Mouse (Mus musculus): Measurements from ENCODE around the gene Tmem258. TPM values are rescaled to one million over a fixed set of nuclear protein-coding genes. Genes with fewer than 3 reads are reported as not detected.

The Tmem258 gene
- total and polyA plus RNA-seq, 3 experiments = 337 to 354 TPM; not detected in 1

GRCm38 (mm10) chr19:10197130-10197529 is 6.7 kb upstream of the Tmem258 start:
- no peak overlapping the region for H3K4me3 ChIP-seq (ENCODE audit: control insufficient read depth in 1 of 2, insufficient read depth in 1 of 2, low read depth in 2 of 2, low read length in 2 of 2)
- no peaks in the 10 kb centered on the region for H3K27me3 ChIP-seq (ENCODE audit: control insufficient read depth in 1 of 2, insufficient read depth in 2 of 2, low read length in 2 of 2)
- DNase-seq (ENCODE audit: low read depth, low spot score) = no peak
- TF ChIP-seq POLR2AphosphoS2 (IDR thresholded peaks at IDR 0.05; ENCODE audit: low read length) (0 out of 2 replicates have a peak, but pooled peaks have one; percentile 21), MAFK (IDR thresholded peaks at IDR 0.05; ENCODE audit: borderline replicate concordance, low read depth, low read length) (no peak), ETS1 (IDR thresholded peaks at IDR 0.05; ENCODE audit: low read depth, low read length) (no peak), CHD1 (IDR thresholded peaks at IDR 0.05; ENCODE audit: low read depth, low read length) (no peak), JUND (IDR thresholded peaks at IDR 0.05; ENCODE audit: low read depth, low read length) (no peak), ELF1 (IDR thresholded peaks at IDR 0.05; ENCODE audit: low read depth, low read length) (no peak)
- H3K4me1 ChIP-seq (ENCODE audit: control insufficient read depth in 1 of 2, insufficient read depth in 2 of 2, low read length in 2 of 2) = no peaks in the 10 kb centered on the region
- H3K27ac ChIP-seq (ENCODE audit: control insufficient read depth, low read depth, low read length) = no peak overlapping the region
- H3K9ac ChIP-seq (ENCODE audit: control insufficient read depth, low read depth, low read length, poor library complexity, severe bottlenecking) = no peak overlapping the region
- H3K36me3 ChIP-seq (ENCODE audit: control insufficient read depth in 1 of 2, insufficient read depth in 2 of 2, low read length in 2 of 2) = peaks cover 3 to 7% of the 10 kb centered on the region in 2 experiments
- peaks cover 16% of the 10 kb centered on the region for H3K79me2 ChIP-seq (ENCODE audit: control insufficient read depth, insufficient read depth, low read length, poor library complexity)
- H3K9me3 ChIP-seq (replicated peaks; ENCODE audit: insufficient read depth, low read length) = no peaks in the 10 kb centered on the region

- TF ChIP-seq MEF2A (IDR thresholded peaks at IDR 0.05; ENCODE audit: extremely low read depth, insufficient replicate concordance, low read depth, low read length, poor library complexity, severe bottlenecking) (no peak), POLR2A (IDR thresholded peaks at IDR 0.05; ENCODE audit: control insufficient read depth in 1 of 2, insufficient read depth in 1 of 2, low read depth in 1 of 2, low read length in 2 of 2, poor library complexity in 1 of 2) (peak in 1 of 2 experiments; percentile 36; a peak in 1 of 4 replicates), TAL1 (IDR thresholded peaks at IDR 0.05; ENCODE audit: low read length) (no peak), MAFK (IDR thresholded peaks at IDR 0.05; ENCODE audit: borderline replicate concordance, low read depth, low read length) (no peak), SMC3 (IDR thresholded peaks at IDR 0.05; ENCODE audit: low read depth, low read length) (no peak; the same call in 1 of the 2 replicates), UBTF (IDR thresholded peaks at IDR 0.05; ENCODE audit: borderline replicate concordance, insufficient read depth, low read depth, low read length) (no peak), ZMIZ1 (IDR thresholded peaks at IDR 0.05; ENCODE audit: low read depth, low read length) (0 out of 2 replicates have a peak, but pooled peaks have one; percentile 19), MXI1 (IDR thresholded peaks at IDR 0.05; ENCODE audit: low read depth, low read length) (no peak), HCFC1 (IDR thresholded peaks at IDR 0.05; ENCODE audit: low read depth, low read length) (no peak), MAZ (IDR thresholded peaks at IDR 0.05; ENCODE audit: low read depth, low read length) (no peak), ZKSCAN1 (IDR thresholded peaks at IDR 0.05; ENCODE audit: low read depth, low read length) (no peak), TCF12 (IDR thresholded peaks at IDR 0.05; ENCODE audit: low read depth, low read length) (no peak), JUND (IDR thresholded peaks at IDR 0.05; ENCODE audit: low read depth, low read length) (no peak), NRF1 (IDR thresholded peaks at IDR 0.05; ENCODE audit: insufficient read depth, low read depth, low read length, poor library complexity, severe bottlenecking) (no peak), E2F4 (IDR thresholded peaks at IDR 0.05; ENCODE audit: borderline replicate concordance, low read depth, low read length) (no peak), USF1 (IDR thresholded peaks at IDR 0.05; ENCODE audit: low read depth, low read length) (no peak), POLR2AphosphoS2 (IDR thresholded peaks at IDR 0.05; ENCODE audit: low read length) (peak; percentile 82), NELFE (IDR thresholded peaks at IDR 0.05; ENCODE audit: low read depth, low read length) (no peak)
- no peak overlapping the region for H3K9ac ChIP-seq (ENCODE audit: control insufficient read depth, low read depth, low read length, poor library complexity, severe bottlenecking)
- no peak for DNase-seq (ENCODE audit: low read depth, low spot score)
- H3K79me2 ChIP-seq (ENCODE audit: control insufficient read depth, insufficient read depth, low read length, poor library complexity) = peaks cover 25% of the 10 kb centered on the region
- peaks cover 5 to 10% of the 10 kb centered on the region in 2 experiments for H3K36me3 ChIP-seq (ENCODE audit: control insufficient read depth in 1 of 2, insufficient read depth in 2 of 2, low read length in 2 of 2)
- H3K27ac ChIP-seq (ENCODE audit: control insufficient read depth, low read depth, low read length) = no peak overlapping the region
- peaks cover 0 to 4% of the 10 kb centered on the region in 2 experiments; a peak in 2 of 4 replicates for H3K4me1 ChIP-seq (ENCODE audit: control insufficient read depth in 1 of 2, insufficient read depth in 2 of 2, low read length in 2 of 2)
- H3K9me3 ChIP-seq (replicated peaks; ENCODE audit: insufficient read depth, low read length) = no peaks in the 10 kb centered on the region
- H3K4me3 ChIP-seq (ENCODE audit: control insufficient read depth in 1 of 2, insufficient read depth in 1 of 2, low read depth in 2 of 2, low read length in 2 of 2) = no peak overlapping the region
- H3K27me3 ChIP-seq (ENCODE audit: control insufficient read depth in 1 of 2, insufficient read depth in 2 of 2, low read length in 2 of 2) = no peaks in the 10 kb centered on the region
Observed at GRCm38 (mm10) chr19:10198286-10198685, 5.5 kb upstream of the Tmem258 start.
